Mouse (Mus musculus) 416B (cell line): ENCODE measurements around the gene Phf6.
A peak's percentile ranks its signal among the peaks of the same experiment; 100 is the strongest.
"Not testable (repeated sequence)": the region's sequence is repeated elsewhere in the genome, so short reads cannot be mapped to it uniquely, and the experiment has no call there.

Experiments used
- DNase-seq: peaks from one replicate; pipeline ENCODE4 v3.0.0; 2011; ENCODE audit warnings: low read depth

Gene Phf6

GRCm38 (mm10) chrX:52978576-52978975 lies 66.5 kb downstream of the Phf6 start:
- DNase-seq: no peak

DNA sequence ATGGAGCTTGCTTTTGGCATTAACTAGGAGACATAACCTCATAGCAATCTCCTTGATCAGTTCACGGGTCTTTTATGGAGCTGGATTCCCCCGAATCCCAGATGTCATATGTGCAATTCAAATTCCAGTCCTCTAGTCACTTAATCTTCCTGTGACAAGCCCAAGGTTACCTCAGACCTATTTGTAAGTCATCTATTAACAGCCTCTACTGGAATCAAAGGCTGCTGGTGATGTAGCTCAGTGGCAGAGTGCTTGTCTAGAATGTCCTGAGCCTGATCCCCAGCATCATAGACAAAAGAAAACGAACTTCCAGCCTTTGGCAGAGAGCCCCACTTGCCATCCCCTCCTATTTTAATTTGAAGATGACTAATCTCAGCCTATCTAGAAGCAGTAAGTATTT lies 69.3 kb downstream of the Phf6 start:
- no peak for DNase-seq

GRCm38 (mm10) chrX:52987905-52988783 lies 76.1 kb downstream of the Phf6 start, which contains the start of gene Hprt:
Hprt (plus strand) TSS chrX:52988137.
- peak; percentile 88 for DNase-seq

DNA sequence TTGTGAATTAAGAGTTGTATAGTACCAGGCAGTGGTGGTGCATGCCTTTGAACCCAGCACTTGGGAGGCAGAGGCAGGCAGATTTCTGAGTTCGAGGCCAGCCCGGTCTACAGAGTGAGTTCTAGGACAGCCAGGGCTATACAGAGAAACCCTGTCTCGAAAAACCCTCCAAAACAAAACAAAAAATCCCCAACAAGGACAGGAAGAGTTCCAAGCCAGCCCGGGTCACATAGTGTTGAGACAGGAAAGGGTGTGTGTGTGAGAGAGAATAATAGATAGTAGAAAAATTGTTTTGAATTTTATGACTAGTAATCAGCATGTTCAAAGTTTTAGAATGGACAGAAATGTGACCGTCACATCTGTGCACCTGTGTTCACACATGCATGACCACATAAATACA lies 82.7 kb downstream of the Phf6 start:
- not testable (repeated sequence) for DNase-seq

GRCm38 (mm10) chrX:53004887-53005286 lies 92.8 kb downstream of the Phf6 start:
- peak; percentile 75 for DNase-seq

DNA sequence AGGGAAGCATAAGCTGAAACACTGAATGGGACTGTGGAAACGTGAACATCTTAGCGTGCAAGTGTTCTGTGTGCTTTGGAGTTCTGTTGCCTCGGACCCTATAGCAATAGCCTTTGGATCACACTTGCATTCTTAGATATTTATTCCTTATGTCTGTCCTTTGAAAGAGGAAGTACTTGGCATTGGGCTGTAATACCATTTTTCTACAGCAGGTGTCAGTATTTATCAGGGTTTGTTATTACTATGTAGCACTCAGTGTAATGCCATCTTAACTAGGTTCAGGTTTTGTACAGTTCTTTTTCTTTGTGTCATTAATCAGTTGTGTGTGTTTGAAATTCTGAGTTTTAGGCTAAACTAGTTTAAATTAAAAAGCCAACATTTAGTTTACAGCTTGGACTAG lies 94.0 kb downstream of the Phf6 start:
- peak; percentile 87 for DNase-seq
